Mouse (Mus musculus): ENCODE measurements around the gene Bag5.
A peak's percentile ranks its signal among the peaks of the same experiment; 100 is the strongest.
"Not testable (repeated sequence)": the region's sequence is repeated elsewhere in the genome, so short reads cannot be mapped to it uniquely, and the experiment has no call there.

The Bag5 gene

GRCm38 (mm10) chr12:111672176-111672575 is 40.9 kb downstream of the Bag5 start, which contains the start of gene Ckb:
Gene Ckb, minus strand, starts transcription at chr12:111672338.
- DNase-seq, result peak; percentile 58

GRCm38 (mm10) chr12:111671431-111671902 is 41.6 kb downstream of the Bag5 start:
- peak; percentile 75 for DNase-seq

GRCm38 (mm10) chr12:111670976-111671375 is 42.1 kb downstream of the Bag5 start:
- DNase-seq, result no peak

GRCm38 (mm10) chr12:111670371-111670971 is 42.6 kb downstream of the Bag5 start:
- no peak for DNase-seq

GRCm38 (mm10) chr12:111669961-111670360 is 43.1 kb downstream of the Bag5 start:
- DNase-seq, result no peak

GRCm38 (mm10) chr12:111669000-111669788 is 43.9 kb downstream of the Bag5 start:
- no peak for DNase-seq

- peak; percentile 97 for DNase-seq
Observed at GRCm38 (mm10) chr12:111668457-111668912, 44.6 kb downstream of the Bag5 start.

- DNase-seq, result no peak
Observed at GRCm38 (mm10) chr12:111667421-111667820, 45.6 kb downstream of the Bag5 start.

- DNase-seq, result no peak
Observed at GRCm38 (mm10) chr12:111666380-111666779, 46.7 kb downstream of the Bag5 start.

GRCm38 (mm10) chr12:111665041-111665880 is 47.8 kb downstream of the Bag5 start:
- no peak for DNase-seq

GRCm38 (mm10) chr12:111664144-111664634 is 48.9 kb downstream of the Bag5 start:
- DNase-seq, result no peak

GRCm38 (mm10) chr12:111663228-111664143 is 49.6 kb downstream of the Bag5 start:
- DNase-seq, result no peak

GRCm38 (mm10) chr12:111661554-111661953 is 51.5 kb downstream of the Bag5 start:
- not testable (repeated sequence) for DNase-seq

GRCm38 (mm10) chr12:111660628-111661027 is 52.4 kb downstream of the Bag5 start:
- no peak for DNase-seq
